ENCODE assay signal across 24 mouse cellular contexts in genomic region chr3:115704254-115704908, GRCm38 (mm10). TPM values are rescaled to one million over a fixed set of nuclear protein-coding genes. Genes with fewer than 3 reads are reported as not detected.
DNase-seq lines count a peak whose midpoint lies in the region; ATAC-seq and TF ChIP-seq lines count a peak whose summit lies in the region.
"Had no signal": no experiment of that assay in that cellular context is flagged by ENCODE, and none has a peak within 500 bp of the region (broad histone marks: within the 10 kb centered on the region; RNA-seq: fewer than 3 reads in every experiment).

No protein-coding gene starts in this region.

- H3K9me3 ChIP-seq in lung, embryonic 16.5 days (ENCODE audit: control insufficient read depth, low read length): no peaks in the 10 kb centered on the region
- H3K9me3 ChIP-seq in G1E (replicated peaks): no peaks in the 10 kb centered on the region
- no peaks in the 10 kb centered on the region for H3K9me3 ChIP-seq in midbrain, embryonic 13.5 days
- no peaks in the 10 kb centered on the region for H3K9me3 ChIP-seq in neural tube, embryonic 15.5 days (replicated peaks)
- H3K9me3 ChIP-seq: forebrain, embryonic 15.5 days; hindbrain, embryonic 15.5 days; limb, embryonic 13.5 days; liver, embryonic 15.5 days; midbrain, embryonic 15.5 days had no signal

- no peak overlapping the region for H3K4me2 ChIP-seq in lung, embryonic 16.5 days (ENCODE audit: low read depth, low read length)
- no peak overlapping the region for H3K4me2 ChIP-seq in midbrain, embryonic 13.5 days (replicated peaks)
- H3K4me2 ChIP-seq in neural tube, embryonic 15.5 days: no peak overlapping the region
- H3K4me2 ChIP-seq: forebrain, embryonic 15.5 days; hindbrain, embryonic 15.5 days; limb, embryonic 13.5 days; liver, embryonic 15.5 days; midbrain, embryonic 15.5 days had no signal

- H3K27ac ChIP-seq in lung, embryonic 16.5 days (ENCODE audit: low read length): 0 out of 2 replicates have a peak overlapping the region, but pooled peaks have one; percentile 27
- H3K27ac ChIP-seq in midbrain, embryonic 13.5 days: no peak overlapping the region
- no peak overlapping the region for H3K27ac ChIP-seq in neural tube, embryonic 15.5 days (replicated peaks)
- H3K27ac ChIP-seq: forebrain, embryonic 15.5 days; hindbrain, embryonic 15.5 days; limb, embryonic 13.5 days; liver, embryonic 15.5 days; midbrain, embryonic 15.5 days had no signal

- no peaks in the 10 kb centered on the region for H3K4me1 ChIP-seq in lung, embryonic 16.5 days (replicated peaks; ENCODE audit: control insufficient read depth, insufficient read depth, low read length)
- H3K4me1 ChIP-seq in G1E (ENCODE audit: insufficient read depth, low read depth, low read length): peaks cover 4% of the 10 kb centered on the region
- H3K4me1 ChIP-seq in midbrain, embryonic 13.5 days (replicated peaks): no peaks in the 10 kb centered on the region
- no peaks in the 10 kb centered on the region for H3K4me1 ChIP-seq in neural tube, embryonic 15.5 days
- H3K4me1 ChIP-seq: forebrain, embryonic 15.5 days; hindbrain, embryonic 15.5 days; limb, embryonic 13.5 days; midbrain, embryonic 15.5 days had no signal

- H3K36me3 ChIP-seq in lung, embryonic 16.5 days (ENCODE audit: control insufficient read depth, insufficient read depth, low read length): no peaks in the 10 kb centered on the region; the same call in 1 of the 2 replicates
- H3K36me3 ChIP-seq in G1E (replicated peaks): no peaks in the 10 kb centered on the region
- H3K36me3 ChIP-seq in midbrain, embryonic 13.5 days: no peaks in the 10 kb centered on the region
- no peaks in the 10 kb centered on the region for H3K36me3 ChIP-seq in neural tube, embryonic 15.5 days
- H3K36me3 ChIP-seq: forebrain, embryonic 15.5 days; hindbrain, embryonic 15.5 days; liver, embryonic 15.5 days; midbrain, embryonic 15.5 days had no signal

- no peak for ATAC-seq in lung, embryonic 16.5 days (ENCODE audit: low read depth)
- peak; percentile 22; the same call in 1 of the 2 replicates for ATAC-seq in G1E (ENCODE audit: extremely low read depth, insufficient number of reproducible peaks, low FRiP score, poor library complexity, severe bottlenecking)
- ATAC-seq in hematopoietic stem cell, adult 5-6 weeks (replicated peaks in 1 of 2; ENCODE audit: insufficient read depth in 1 of 2, low FRiP score in 2 of 2, low TSS enrichment in 1 of 2, low read depth in 1 of 2, poor library complexity in 2 of 2, severe bottlenecking in 2 of 2): peak; percentile 68 to 74; a peak in 3 of 4 replicates
- ATAC-seq in neutrophil, adult 5-6 weeks (ENCODE audit: extremely low read depth, insufficient number of reproducible peaks, low FRiP score, poor library complexity, severe bottlenecking): 0 out of 2 replicates have a peak, but pooled peaks have one; percentile 21
- no peak for ATAC-seq in midbrain, embryonic 13.5 days
- no peak for ATAC-seq in neural tube, embryonic 15.5 days (ENCODE audit: low FRiP score)
- ATAC-seq: activated CD4-positive, CD25-positive, alpha-beta regulatory T cell, adult 4 months; forebrain, embryonic 15.5 days; midbrain, embryonic 15.5 days; Patski had no signal

- TF ChIP-seq CTCF in G1E (IDR thresholded peaks at IDR 0.05; ENCODE audit: low read depth, low read length): no peak

- no peaks in the 10 kb centered on the region for H3K27me3 ChIP-seq in lung, embryonic 16.5 days (ENCODE audit: control insufficient read depth, insufficient read depth, low read depth, low read length)
- H3K27me3 ChIP-seq in G1E (ENCODE audit: insufficient read depth, low read length): peaks cover 21% of the 10 kb centered on the region
- no peaks in the 10 kb centered on the region for H3K27me3 ChIP-seq in midbrain, embryonic 13.5 days
- no peaks in the 10 kb centered on the region for H3K27me3 ChIP-seq in neural tube, embryonic 15.5 days (replicated peaks)
- H3K27me3 ChIP-seq: forebrain, embryonic 15.5 days; hindbrain, embryonic 15.5 days; limb, embryonic 13.5 days; liver, embryonic 15.5 days; midbrain, embryonic 15.5 days; Patski had no signal

- no peak for DNase-seq in lung, postnatal 25 days (ENCODE audit: low spot score)
- no peak for DNase-seq in G1E (ENCODE audit: low spot score)
- no peak for DNase-seq in right cerebral cortex, postnatal 25 days
- DNase-seq: adrenal gland, postnatal 36 days; cerebellum, postnatal 10 days; heart, postnatal 10 days; kidney, adult 11 months; kidney, postnatal 10 days; layer of hippocampus, adult 9-11 months; lung, postnatal 4 days; thymus, postnatal 4 days had no signal

- H3K4me3 ChIP-seq in lung, embryonic 16.5 days (ENCODE audit: low read length): no peak overlapping the region
- H3K4me3 ChIP-seq in G1E (ENCODE audit: low read depth, low read length): no peak overlapping the region
- no peak overlapping the region for H3K4me3 ChIP-seq in midbrain, embryonic 13.5 days (replicated peaks)
- H3K4me3 ChIP-seq in neural tube, embryonic 15.5 days (replicated peaks): no peak overlapping the region
- H3K4me3 ChIP-seq: erythroblast, embryonic 14.5 days; forebrain, embryonic 15.5 days; hindbrain, embryonic 15.5 days; limb, embryonic 13.5 days; liver, embryonic 15.5 days; midbrain, embryonic 15.5 days had no signal

- H3K9ac ChIP-seq in lung, embryonic 16.5 days (ENCODE audit: low read length): no peak overlapping the region
- H3K9ac ChIP-seq in midbrain, embryonic 13.5 days (replicated peaks): no peak overlapping the region
- no peak overlapping the region for H3K9ac ChIP-seq in neural tube, embryonic 15.5 days (replicated peaks)
- H3K9ac ChIP-seq: forebrain, embryonic 15.5 days; hindbrain, embryonic 15.5 days; limb, embryonic 13.5 days; liver, embryonic 15.5 days; midbrain, embryonic 15.5 days had no signal

- WGBS in lung, embryonic 16.5 days: 66% methylated on average over 9 of the region's 9 CpGs
- 91% methylated on average over 9 of the region's 9 CpGs for WGBS in midbrain, embryonic 13.5 days
- 94% methylated on average over 9 of the region's 9 CpGs for WGBS in neural tube, embryonic 15.5 days

RNA-seq across cellular contexts. Expression of gene S1pr1, which starts 10.5 kb away (rescaled TPM):
- polyA plus RNA-seq in lung, embryonic 16.5 days (2015; fragmentation: Nextera tagmentation; extraction: Ambion mirVana): 40.3 and 41.0 TPM in 2 replicates
- 5.0 and 5.5 TPM in 2 replicates for total RNA-seq in G1E (2014; fragmentation: Nextera tagmentation)
- total RNA-seq in G1E (2017): 2.1 and 2.6 TPM in 2 replicates
- 0.17 and 0.26 TPM in 2 replicates for polyA plus RNA-seq in G1E (2012)
- total RNA-seq in hematopoietic stem cell, adult 5-6 weeks (2017): 16.4 and 22.3 TPM in 2 replicates
- 149 and 161 TPM in 2 replicates for total RNA-seq in neutrophil, adult 5-6 weeks (2017)
- 25.0 and 30.5 TPM in 2 replicates for polyA plus RNA-seq in midbrain, embryonic 13.5 days (2015; fragmentation: Nextera tagmentation; extraction: Ambion mirVana)
- polyA plus RNA-seq in neural tube, embryonic 15.5 days (2015; fragmentation: Nextera tagmentation; extraction: Ambion mirVana): 30.5 TPM in 2 replicates
- polyA plus RNA-seq: erythroblast, embryonic 14.5 days had no signal

Comparison
In these comparisons a context has a peak if more than half of its experiments do, and no peak if none do; other contexts are left out.
1. ATAC-seq: peak in G1E (single experiment), hematopoietic stem cell, adult 5-6 weeks (2 of 2) and neutrophil, adult 5-6 weeks (single experiment); none in lung, embryonic 16.5 days (single experiment), midbrain, embryonic 13.5 days (single experiment) and neural tube, embryonic 15.5 days (single experiment).
2. RNA of gene S1pr1, which starts 10.5 kb away (polyA plus RNA-seq): 40.3 to 41.0 TPM in lung, embryonic 16.5 days, 25.0 to 30.5 TPM in midbrain, embryonic 13.5 days and 30.5 TPM in neural tube, embryonic 15.5 days; 0.17 to 0.26 TPM in G1E; every median in the first group is over 10 times any median in the second.